Mouse (Mus musculus) liver, embryonic 14.5 days (tissue): ENCODE results near the gene A630001G21Rik. TPM values are rescaled to one million over a fixed set of nuclear protein-coding genes. Genes with fewer than 3 reads are reported as not detected.

Experiments used
- ATAC-seq: fragments of 200-750 bp; cut with Nextera tagmentation; 2 replicates; pipeline ENCODE4 v1.8.0; 2017; ENCODE audit warnings: moderate number of reproducible peaks, mild to moderate bottlenecking, moderate library complexity; ENCODE audit not compliant: insufficient read depth
- DNase-seq, 3 experiments: peaks; one replicate each; pipeline ENCODE4 v3.0.0-alpha.2; 2012 to 2013; ENCODE audit warnings: low read depth in 3 of 3, low spot score in 3 of 3
- H3K27ac ChIP-seq: fragments of 300-500 bp; sonication (generic); 2 replicates; pipeline ENCODE4 v1.5.1; 2014; ENCODE audit warnings: moderate library complexity, mild to moderate bottlenecking, control low read depth, inconsistent platforms
- H3K27me3 ChIP-seq: fragments of 300-500 bp; sonication (generic); 2 replicates; pipeline ENCODE4 v1.6.1; 2014; ENCODE audit warnings: mild to moderate bottlenecking, low read length, moderate library complexity; ENCODE audit not compliant: control insufficient read depth, insufficient read depth
- H3K36me3 ChIP-seq: fragments of 300-500 bp; sonication (generic); replicated peaks from 2 replicates; pipeline ENCODE4 v1.6.1; 2014; ENCODE audit warnings: low read depth; ENCODE audit not compliant: control insufficient read depth, insufficient read depth
- H3K4me1 ChIP-seq, 2 experiments: fragments of 200-500 bp in 1 of 2; fragments of 300-500 bp in 1 of 2; sonication (generic) in 1 of 2; replicated peaks; 2 replicates each; pipeline ENCODE4 v1.6.1; 2012 to 2014; ENCODE audit warnings: antibody characterized with exemption in 1 of 2, inconsistent platforms in 1 of 2, low read length in 1 of 2; ENCODE audit not compliant: control insufficient read depth in 2 of 2, insufficient read depth in 2 of 2
- H3K4me2 ChIP-seq: fragments of 300-500 bp; sonication (generic); 2 replicates; pipeline ENCODE4 v1.6.1; 2014; ENCODE audit warnings: low read depth, mild to moderate bottlenecking, control low read depth, moderate library complexity
- H3K4me3 ChIP-seq, 2 experiments: fragments of 200-500 bp in 1 of 2; fragments of 300-500 bp in 1 of 2; sonication (generic) in 1 of 2; 2 replicates each; pipeline ENCODE4 v1.5.1; 2012 to 2014; ENCODE audit warnings: low read depth in 2 of 2, low read length in 2 of 2, mild to moderate bottlenecking in 2 of 2, control low read depth in 1 of 2, inconsistent platforms in 1 of 2, moderate library complexity in 1 of 2; ENCODE audit not compliant: insufficient read depth in 1 of 2
- H3K9ac ChIP-seq: fragments of 300-500 bp; sonication (generic); replicated peaks from 2 replicates; pipeline ENCODE4 v1.6.1; 2014; ENCODE audit warnings: mild to moderate bottlenecking, control low read depth, moderate library complexity
- H3K9me3 ChIP-seq: fragments of 300-500 bp; sonication (generic); 2 replicates; pipeline ENCODE4 v1.6.1; 2016; ENCODE audit warnings: low read length, mixed read lengths; ENCODE audit not compliant: control insufficient read depth
- CTCF ChIP-seq: IDR thresholded peaks from 2 replicates; pipeline ENCODE4 v1.5.1; 2016; ENCODE audit warnings: antibody characterized with exemption, low read depth, control low read depth
- EP300 ChIP-seq: IDR thresholded peaks from 2 replicates; pipeline ENCODE4 v1.6.1; 2016; ENCODE audit warnings: antibody characterized with exemption, low read depth
- WGBS: fragments of 180-500 bp; shearing (Covaris S2); extraction: QIAGEN DNeasy Blood & Tissue Kit; methylation state at CpG from one replicate; pipeline ENCODE4 v1.1.7; 2014; ENCODE audit not compliant: insufficient replicate concordance; 5-methylcytosine and 5-hydroxymethylcytosine counted together
- polyA plus RNA-seq, 2 experiments: library from polyadenylated mRNA; depleted of rRNA in 1 of 2; stranded (reverse) in 1 of 2; unstranded in 1 of 2; fragments of >200 nt; fragmentation: Nextera tagmentation in 1 of 2; extraction: Ambion mirVana in 1 of 2; gene quantifications; 2 replicates each; pipeline versions ENCODE4 v1.2.1 to v1.2.3; 2012 to 2014

A630001G21Rik gene
- polyA plus RNA-seq, 2 experiments: 2.6 to 2.9 TPM

DNA sequence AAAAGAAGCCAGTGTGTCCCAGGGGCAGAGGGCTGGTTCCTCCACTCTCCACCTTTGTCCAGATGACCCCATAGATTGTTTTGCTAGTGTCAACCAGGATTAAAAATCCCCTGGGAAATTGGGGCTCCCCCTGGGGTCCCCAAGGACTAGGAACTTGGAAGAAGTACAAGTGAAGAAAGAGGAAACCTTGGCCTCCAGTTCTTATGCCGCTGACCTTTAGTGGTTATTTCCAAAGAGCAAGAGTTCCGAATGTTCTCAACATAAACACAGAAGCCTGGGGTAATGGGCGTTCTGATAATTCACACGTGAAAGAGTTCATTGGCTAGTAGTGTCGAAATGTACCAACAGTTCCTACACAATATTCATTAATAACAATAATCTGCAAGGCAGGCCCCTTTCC is 31.9 kb downstream of the A630001G21Rik start:
- no peak for DNase-seq
- 75% methylated on average over 5 of the region's 5 CpGs for WGBS
- Histone ChIP-seq H3K27me3 (no peaks in the 10 kb centered on the region), H3K4me3 (no peak overlapping the region), H3K4me2 (no peak overlapping the region), H3K9me3 (no peaks in the 10 kb centered on the region), H3K27ac (no peak overlapping the region), H3K36me3 (no peaks in the 10 kb centered on the region), H3K4me1 (peaks cover 0 to 5% of the 10 kb centered on the region in 2 experiments; a peak in 1 of 4 replicates), H3K9ac (no peak overlapping the region)
- TF ChIP-seq EP300: no peak
- no peak for TF ChIP-seq CTCF
- no peak for ATAC-seq

- H3K9ac ChIP-seq: no peak overlapping the region
- no peak overlapping the region for H3K27ac ChIP-seq
- H3K36me3 ChIP-seq: no peaks in the 10 kb centered on the region
- DNase-seq (no peak), ATAC-seq (no peak)
- H3K9me3 ChIP-seq: no peaks in the 10 kb centered on the region
- WGBS: 59% methylated on average over 3 of the region's 3 CpGs
- H3K4me2 ChIP-seq: no peak overlapping the region
- H3K4me1 ChIP-seq: no peaks in the 10 kb centered on the region
- H3K4me3 ChIP-seq: no peak overlapping the region
- H3K27me3 ChIP-seq: no peaks in the 10 kb centered on the region
- TF ChIP-seq EP300 (no peak), CTCF (no peak)
Observed at GRCm38 (mm10) chr1:85744539-85744938, 33.9 kb downstream of the A630001G21Rik start.

DNA sequence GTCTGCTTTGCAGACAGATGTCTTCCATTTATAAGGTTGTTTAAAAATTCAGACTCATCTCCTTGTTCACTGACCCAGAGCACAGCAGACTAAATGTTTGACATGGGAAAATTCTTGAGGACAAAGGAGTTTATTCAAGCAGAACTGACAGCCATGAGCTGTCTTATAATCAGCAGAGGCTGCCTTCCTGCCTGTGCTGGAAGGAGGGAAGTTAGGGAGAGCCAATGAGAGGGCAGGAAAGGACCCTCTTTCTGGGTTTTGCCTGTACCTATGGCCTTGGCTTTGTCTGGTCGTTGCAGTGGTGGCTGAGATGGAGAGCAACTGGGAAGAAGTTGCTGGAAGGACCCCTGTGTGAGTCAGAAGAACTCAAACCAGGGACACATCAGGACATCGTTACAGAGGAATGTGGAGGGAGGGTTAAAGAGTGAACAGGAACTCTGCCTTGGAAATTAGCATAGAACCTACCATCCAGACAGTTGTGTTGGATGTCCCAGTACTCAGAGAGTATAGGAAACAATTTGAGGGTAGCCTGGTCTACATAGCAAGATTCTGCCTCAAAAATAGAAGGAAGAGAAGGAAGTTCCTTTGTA is 35.4 kb downstream of the A630001G21Rik start:
- no peak overlapping the region for H3K4me2 ChIP-seq
- no peaks in the 10 kb centered on the region for H3K27me3 ChIP-seq
- no peak for DNase-seq
- no peaks in the 10 kb centered on the region for H3K9me3 ChIP-seq
- H3K9ac ChIP-seq: no peak overlapping the region
- no peaks in the 10 kb centered on the region for H3K4me1 ChIP-seq
- no peak overlapping the region for H3K4me3 ChIP-seq
- no peak for ATAC-seq
- no peaks in the 10 kb centered on the region for H3K36me3 ChIP-seq
- WGBS: 35% methylated on average over 2 of the region's 2 CpGs
- TF ChIP-seq CTCF: no peak
- TF ChIP-seq EP300: no peak
- H3K27ac ChIP-seq: no peak overlapping the region

DNA sequence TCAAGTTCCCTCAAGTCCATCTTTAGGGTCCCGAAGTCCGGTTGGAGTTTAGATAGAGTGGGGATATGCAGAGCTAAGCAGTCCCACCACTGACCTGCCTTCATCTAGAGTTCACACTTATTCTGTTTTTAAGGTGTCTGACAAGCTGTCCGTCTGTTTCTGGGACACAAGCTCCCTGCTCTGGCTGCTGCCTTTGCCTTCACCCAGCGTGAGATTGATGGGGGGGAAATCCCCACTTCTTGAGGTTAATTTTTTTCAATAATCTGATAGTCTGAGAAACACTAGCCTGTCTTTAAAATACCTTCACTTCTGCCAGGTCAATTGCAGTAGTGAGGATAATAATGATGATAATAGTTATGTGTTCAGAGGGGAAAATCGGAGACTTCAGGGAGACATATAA is 36.1 kb downstream of the A630001G21Rik start:
- Histone ChIP-seq H3K9me3 (no peaks in the 10 kb centered on the region), H3K36me3 (no peaks in the 10 kb centered on the region), H3K27me3 (no peaks in the 10 kb centered on the region), H3K9ac (no peak overlapping the region), H3K27ac (no peak overlapping the region), H3K4me1 (no peaks in the 10 kb centered on the region), H3K4me3 (no peak overlapping the region), H3K4me2 (no peak overlapping the region)
- ATAC-seq (no peak), DNase-seq (no peak)
- TF ChIP-seq EP300 (no peak), CTCF (no peak)
- 66% methylated on average over 5 of the region's 5 CpGs for WGBS

GRCm38 (mm10) chr1:85740923-85741322 is 37.5 kb downstream of the A630001G21Rik start:
- Histone ChIP-seq H3K9ac (no peak overlapping the region), H3K9me3 (no peaks in the 10 kb centered on the region), H3K36me3 (no peaks in the 10 kb centered on the region), H3K4me3 (no peak overlapping the region), H3K4me2 (no peak overlapping the region), H3K27ac (no peak overlapping the region), H3K27me3 (no peaks in the 10 kb centered on the region), H3K4me1 (0 out of 4 replicates have a peak, but pooled peaks cover 0 to 3% of the 10 kb centered on the region in 2 experiments)
- ATAC-seq (no peak), DNase-seq (no peak)
- TF ChIP-seq CTCF: no peak
- TF ChIP-seq EP300: no peak
- 69% methylated on average over 6 of the region's 6 CpGs for WGBS
